Mouse (Mus musculus) urinary bladder, postnatal 36 days (tissue): ENCODE data around the gene Prkca.

ENCODE experiments used
- DNase-seq, 2 experiments: peaks; one replicate each; pipeline ENCODE4 v3.0.0; 2022; ENCODE audit warnings: low spot score in 2 of 2, mixed read lengths in 1 of 2

Gene Prkca

DNA sequence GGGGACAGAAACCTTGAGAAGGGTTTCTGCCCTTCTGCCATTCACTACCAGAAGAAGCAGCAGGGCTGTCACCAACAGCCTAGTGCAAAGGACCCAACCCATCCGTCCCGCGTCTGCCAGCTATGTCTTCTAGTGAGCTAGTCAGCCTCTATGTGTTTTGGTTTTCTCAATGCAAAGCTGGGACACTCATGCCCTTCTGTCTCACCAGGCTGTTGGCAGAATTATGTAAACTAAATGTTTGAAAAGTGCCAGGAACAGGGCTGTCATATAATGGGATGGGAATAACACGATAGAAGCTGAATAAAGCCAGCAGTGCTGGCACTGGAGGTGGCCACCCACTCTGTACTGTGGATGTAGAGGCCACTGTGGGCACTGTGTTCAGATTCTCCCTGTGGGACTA, 393.1 kb downstream of the Prkca start:
- no peak for DNase-seq

GRCm38 (mm10) chr11:107950211-107950610, 393.5 kb downstream of the Prkca start:
- no peak for DNase-seq

GRCm38 (mm10) chr11:107947951-107948350, 395.8 kb downstream of the Prkca start:
- no peak for DNase-seq

- DNase-seq = no peak
Observed at GRCm38 (mm10) chr11:107946823-107947222, 396.9 kb downstream of the Prkca start.

GRCm38 (mm10) chr11:107936929-107937328, 406.8 kb downstream of the Prkca start:
- no peak for DNase-seq

DNA sequence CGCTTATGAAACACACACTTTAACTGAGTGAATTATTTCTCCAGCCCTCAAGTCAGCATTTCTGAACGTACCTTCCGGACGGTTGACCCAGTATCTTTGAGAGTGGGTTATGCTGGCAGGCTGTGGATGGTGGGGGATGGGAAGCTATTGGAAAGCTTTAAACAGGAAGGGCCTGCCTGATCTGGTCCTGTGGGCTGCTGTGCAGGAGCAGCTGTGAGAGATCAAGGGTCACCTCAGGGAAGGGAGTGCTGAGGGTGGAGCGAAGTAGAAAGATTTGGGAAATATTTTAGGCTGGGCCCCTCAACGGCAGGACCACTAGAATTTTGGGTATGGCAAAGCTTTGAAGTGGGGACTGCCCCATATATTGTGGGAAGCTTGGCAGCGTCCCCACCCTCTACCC, 412.0 kb downstream of the Prkca start:
- DNase-seq = no peak

DNA sequence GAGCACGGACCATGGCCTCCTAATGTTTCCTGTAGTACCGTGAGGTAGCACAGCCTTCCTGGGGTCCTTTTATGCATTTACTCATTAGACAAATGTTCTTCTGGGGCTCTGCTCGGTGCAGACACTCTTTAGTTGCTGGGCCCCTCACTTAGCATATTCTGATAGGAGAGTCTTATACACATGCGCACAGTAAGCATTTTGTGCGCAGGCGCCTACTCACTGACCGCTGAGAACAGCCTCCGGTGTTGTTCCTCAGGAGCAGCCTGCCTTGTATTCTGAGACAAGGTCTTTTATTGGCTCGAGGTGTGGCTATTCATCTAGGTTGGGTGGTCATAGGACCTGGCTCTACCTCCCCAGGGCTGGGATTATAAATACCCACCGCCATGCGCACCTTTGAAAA, 412.4 kb downstream of the Prkca start:
- DNase-seq = no peak

- DNase-seq = no peak
Observed at GRCm38 (mm10) chr11:107929712-107930111, 414.0 kb downstream of the Prkca start.

- DNase-seq = no peak
Observed at GRCm38 (mm10) chr11:107919852-107920508, 423.7 kb downstream of the Prkca start.

- DNase-seq = no peak
Observed at GRCm38 (mm10) chr11:107917721-107918235, 425.9 kb downstream of the Prkca start.

GRCm38 (mm10) chr11:107914634-107915226, 429.0 kb downstream of the Prkca start, which contains the start of gene Cacng5:
Gene Cacng5, minus strand, starts transcription at chr11:107915055.
- DNase-seq = no peak

GRCm38 (mm10) chr11:107913317-107913716, 430.4 kb downstream of the Prkca start:
- no peak for DNase-seq

- no peak for DNase-seq
Observed at GRCm38 (mm10) chr11:107905364-107905763, 438.4 kb downstream of the Prkca start.

- DNase-seq = peak in 1 of 2 experiments; percentile 12
Observed at GRCm38 (mm10) chr11:107903966-107904605, 439.6 kb downstream of the Prkca start.

- DNase-seq = no peak
Observed at GRCm38 (mm10) chr11:107900470-107900869, 443.3 kb downstream of the Prkca start.

- no peak for DNase-seq
Observed at GRCm38 (mm10) chr11:107898698-107899097, 445.0 kb downstream of the Prkca start.

GRCm38 (mm10) chr11:107895635-107896034, 448.1 kb downstream of the Prkca start:
- no peak for DNase-seq

DNA sequence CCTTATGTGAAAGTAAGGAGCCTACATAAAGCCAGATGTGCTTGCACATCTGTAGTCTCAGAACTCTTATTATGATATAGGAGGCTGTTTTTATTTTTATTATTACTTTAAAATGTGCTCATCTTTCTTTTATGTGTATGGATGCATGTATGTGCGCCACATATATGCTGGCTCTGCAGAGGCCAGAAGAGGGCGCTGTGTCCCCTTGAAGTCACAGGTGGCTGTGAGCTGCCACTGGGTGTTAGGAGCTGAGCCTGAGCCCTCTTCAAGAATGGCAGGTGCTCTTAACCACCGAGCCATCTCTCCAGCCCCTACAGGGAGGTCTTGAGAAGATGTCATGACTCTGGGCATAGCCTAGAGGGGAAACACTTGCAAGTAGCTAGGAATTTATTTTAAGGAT, 452.4 kb downstream of the Prkca start:
- no peak for DNase-seq

GRCm38 (mm10) chr11:107887342-107887741, 456.4 kb downstream of the Prkca start:
- DNase-seq = no peak
